Mouse (Mus musculus) neural tube, embryonic 15.5 days (tissue): Measurements from ENCODE around the gene 1700088E04Rik. TPM values are rescaled to one million over a fixed set of nuclear protein-coding genes. Genes with fewer than 3 reads are reported as not detected.
A peak's percentile ranks its signal among the peaks of the same experiment; 100 is the strongest.

Source experiments
- ATAC-seq: fragments of 200-750 bp; cut with Nextera tagmentation; 2 replicates; pipeline ENCODE4 v1.8.0; 2017; ENCODE audit warnings: mild to moderate bottlenecking, moderate TSS enrichment, moderate library complexity; ENCODE audit not compliant: low FRiP score
- H3K27ac ChIP-seq: fragments of 300-500 bp; sonication (generic); replicated peaks from 2 replicates; pipeline ENCODE4 v1.5.1; 2015; ENCODE audit warnings: mild to moderate bottlenecking, inconsistent platforms
- H3K27me3 ChIP-seq: fragments of 300-500 bp; sonication (generic); replicated peaks from 2 replicates; pipeline ENCODE4 v1.6.1; 2015; ENCODE audit warnings: inconsistent platforms
- H3K36me3 ChIP-seq: fragments of 300-500 bp; sonication (generic); 2 replicates; pipeline ENCODE4 v1.6.1; 2015; ENCODE audit warnings: inconsistent platforms
- H3K4me1 ChIP-seq: fragments of 300-500 bp; sonication (generic); 2 replicates; pipeline ENCODE4 v1.6.1; 2015; ENCODE audit warnings: inconsistent platforms
- H3K4me2 ChIP-seq: fragments of 300-500 bp; sonication (generic); 2 replicates; pipeline ENCODE4 v1.6.1; 2015; ENCODE audit warnings: inconsistent platforms, mild to moderate bottlenecking, moderate library complexity
- H3K4me3 ChIP-seq: fragments of 300-500 bp; sonication (generic); replicated peaks from 2 replicates; pipeline ENCODE4 v1.5.1; 2015; ENCODE audit warnings: mild to moderate bottlenecking, inconsistent platforms
- H3K9ac ChIP-seq: fragments of 300-500 bp; sonication (generic); replicated peaks from 2 replicates; pipeline ENCODE4 v1.6.1; 2015; ENCODE audit warnings: mild to moderate bottlenecking, inconsistent platforms
- H3K9me3 ChIP-seq: fragments of 300-500 bp; sonication (generic); replicated peaks from 2 replicates; pipeline ENCODE4 v1.6.1; 2016; ENCODE audit warnings: inconsistent platforms
- WGBS: fragments of 180-500 bp; shearing (Covaris S2); methylation state at CpG from one replicate; pipeline ENCODE4 v1.1.7; 2015; ENCODE audit warnings: mixed read lengths; 5-methylcytosine and 5-hydroxymethylcytosine counted together
- polyA plus RNA-seq: library from polyadenylated mRNA; unstranded; fragments of >200 nt; fragmentation: Nextera tagmentation; extraction: Ambion mirVana; gene quantifications from 2 replicates; pipeline ENCODE4 v1.2.1, GENCODE M21; 2015

Gene 1700088E04Rik
- polyA plus RNA-seq, result 11.3 and 12.6 TPM in 2 replicates

GRCm38 (mm10) chr15:79140866-79141565 is at the start of gene 1700088E04Rik, which contains the start of gene Polr2f:
Gene 1700088E04Rik (minus strand): TSS chr15:79141253.
Gene Polr2f (plus strand): TSS chr15:79141009.
- peak; percentile 91 for ATAC-seq
- WGBS, result under 1% methylated on average over 57 of the region's 57 CpGs
- H3K4me3 ChIP-seq, result peak within 1 kb of the TSS; percentile 77
- peak within 1 kb of the TSS; percentile 38 for H3K27ac ChIP-seq
- H3K4me2 ChIP-seq, result peak within 1 kb of the TSS; percentile 96
- peak within 1 kb of the TSS; percentile 75 for H3K9ac ChIP-seq
- H3K4me1 ChIP-seq, result peaks cover 32% of the 10 kb centered on the region
- H3K9me3 ChIP-seq, result no peaks in the 10 kb centered on the region
- H3K27me3 ChIP-seq, result no peaks in the 10 kb centered on the region
- H3K36me3 ChIP-seq, result peaks cover 14% of the 10 kb centered on the region

GRCm38 (mm10) chr15:79187819-79188218 is 46.8 kb upstream of the 1700088E04Rik start:
- H3K27me3 ChIP-seq, result no peaks in the 10 kb centered on the region
- no peak for ATAC-seq
- H3K36me3 ChIP-seq, result no peaks in the 10 kb centered on the region
- no peak overlapping the region for H3K4me2 ChIP-seq
- no peak overlapping the region for H3K9ac ChIP-seq
- H3K4me1 ChIP-seq, result peaks cover 7% of the 10 kb centered on the region
- 95% methylated on average over 8 of the region's 8 CpGs for WGBS
- no peaks in the 10 kb centered on the region for H3K9me3 ChIP-seq
- no peak overlapping the region for H3K4me3 ChIP-seq
- no peak overlapping the region for H3K27ac ChIP-seq

- Histone ChIP-seq H3K4me2 (no peak overlapping the region), H3K4me1 (no peaks in the 10 kb centered on the region), H3K36me3 (no peaks in the 10 kb centered on the region), H3K4me3 (no peak overlapping the region), H3K9ac (no peak overlapping the region), H3K9me3 (no peaks in the 10 kb centered on the region), H3K27ac (no peak overlapping the region), H3K27me3 (no peaks in the 10 kb centered on the region)
- ATAC-seq, result no peak
- 80% methylated on average over 10 of the region's 10 CpGs for WGBS
Measured at GRCm38 (mm10) chr15:79185213-79185612, 44.2 kb upstream of the 1700088E04Rik start.

- Histone ChIP-seq H3K4me3 (no peak overlapping the region), H3K4me1 (peaks cover 3% of the 10 kb centered on the region; the same call in 1 of the 2 replicates)
- WGBS, result 48% methylated on average over 6 of the region's 6 CpGs
Measured at GRCm38 (mm10) chr15:79176905-79177304, 35.9 kb upstream of the 1700088E04Rik start.

GRCm38 (mm10) chr15:79166712-79167111 is 25.7 kb upstream of the 1700088E04Rik start:
- Histone ChIP-seq H3K27ac (no peak overlapping the region), H3K9me3 (no peaks in the 10 kb centered on the region), H3K4me2 (peak overlapping the region; percentile 11; the same call in 1 of the 2 replicates), H3K9ac (no peak overlapping the region), H3K27me3 (peaks cover 37% of the 10 kb centered on the region), H3K36me3 (no peaks in the 10 kb centered on the region), H3K4me3 (no peak overlapping the region), H3K4me1 (peaks cover 15% of the 10 kb centered on the region; the same call in 1 of the 2 replicates)
- no peak for ATAC-seq
- WGBS, result 41% methylated on average over 8 of the region's 8 CpGs

More at GRCm38 (mm10) chr15:79176905-79177304, 35.9 kb upstream of the 1700088E04Rik start:
- Histone ChIP-seq H3K36me3 (no peaks in the 10 kb centered on the region), H3K27ac (no peak overlapping the region), H3K9ac (no peak overlapping the region), H3K4me2 (no peak overlapping the region), H3K27me3 (no peaks in the 10 kb centered on the region), H3K9me3 (no peaks in the 10 kb centered on the region)
- ATAC-seq, result no peak

GRCm38 (mm10) chr15:79165140-79165539 is 24.1 kb upstream of the 1700088E04Rik start, which contains the start of gene Sox10:
Gene Sox10 (minus strand): TSS chr15:79165240.
- ATAC-seq, result no peak
- Histone ChIP-seq H3K27ac (peak within 1 kb of the TSS; percentile 61; the same call in 1 of the 2 replicates), H3K9me3 (no peaks in the 10 kb centered on the region), H3K9ac (peak within 1 kb of the TSS; percentile 21; the same call in 1 of the 2 replicates), H3K4me2 (peak within 1 kb of the TSS; percentile 11; the same call in 1 of the 2 replicates), H3K4me1 (peaks cover 15% of the 10 kb centered on the region; the same call in 1 of the 2 replicates), H3K36me3 (no peaks in the 10 kb centered on the region), H3K4me3 (peak within 1 kb of the TSS; percentile 26), H3K27me3 (peaks cover 39% of the 10 kb centered on the region)
- 54% methylated on average over 5 of the region's 5 CpGs for WGBS

GRCm38 (mm10) chr15:79164251-79164650 is 23.2 kb upstream of the 1700088E04Rik start:
- no peak overlapping the region for H3K27ac ChIP-seq
- H3K9ac ChIP-seq, result peak overlapping the region; percentile 21; the same call in 1 of the 2 replicates
- peaks cover 15% of the 10 kb centered on the region; the same call in 1 of the 2 replicates for H3K4me1 ChIP-seq
- 6% methylated on average over 15 of the region's 15 CpGs for WGBS
- no peaks in the 10 kb centered on the region for H3K36me3 ChIP-seq
- H3K4me3 ChIP-seq, result peak overlapping the region; percentile 26
- H3K9me3 ChIP-seq, result no peaks in the 10 kb centered on the region
- no peak for ATAC-seq
- peaks cover 40% of the 10 kb centered on the region for H3K27me3 ChIP-seq
- no peak overlapping the region for H3K4me2 ChIP-seq

GRCm38 (mm10) chr15:79162822-79163221 is 21.8 kb upstream of the 1700088E04Rik start:
- no peaks in the 10 kb centered on the region for H3K36me3 ChIP-seq
- H3K4me1 ChIP-seq, result peaks cover 15% of the 10 kb centered on the region; the same call in 1 of the 2 replicates
- no peak for ATAC-seq
- H3K27me3 ChIP-seq, result peaks cover 42% of the 10 kb centered on the region
- H3K9ac ChIP-seq, result no peak overlapping the region
- 44% methylated on average over 14 of the region's 14 CpGs for WGBS
- no peaks in the 10 kb centered on the region for H3K9me3 ChIP-seq
- H3K4me2 ChIP-seq, result peak overlapping the region; percentile 17; the same call in 1 of the 2 replicates
- H3K27ac ChIP-seq, result no peak overlapping the region
- peak overlapping the region; percentile 26 for H3K4me3 ChIP-seq

GRCm38 (mm10) chr15:79162301-79162700 is 21.2 kb upstream of the 1700088E04Rik start:
- H3K27ac ChIP-seq, result no peak overlapping the region
- H3K27me3 ChIP-seq, result peaks cover 42% of the 10 kb centered on the region
- peak overlapping the region; percentile 26 for H3K4me3 ChIP-seq
- no peaks in the 10 kb centered on the region for H3K36me3 ChIP-seq
- H3K9me3 ChIP-seq, result no peaks in the 10 kb centered on the region
- H3K4me2 ChIP-seq, result peak overlapping the region; percentile 15; the same call in 1 of the 2 replicates
- H3K4me1 ChIP-seq, result peaks cover 15% of the 10 kb centered on the region; the same call in 1 of the 2 replicates
- no peak overlapping the region for H3K9ac ChIP-seq
- WGBS, result 76% methylated on average over 7 of the region's 7 CpGs
- ATAC-seq, result no peak

GRCm38 (mm10) chr15:79155572-79155971 is 14.5 kb upstream of the 1700088E04Rik start:
- Histone ChIP-seq H3K27me3 (0 out of 2 replicates have a peak, but pooled peaks cover 5% of the 10 kb centered on the region), H3K9ac (no peak overlapping the region), H3K27ac (no peak overlapping the region), H3K9me3 (no peaks in the 10 kb centered on the region), H3K36me3 (peaks cover 11% of the 10 kb centered on the region), H3K4me1 (peaks cover 18% of the 10 kb centered on the region; the same call in 1 of the 2 replicates), H3K4me2 (no peak overlapping the region), H3K4me3 (no peak overlapping the region)
- ATAC-seq, result no peak
- WGBS, result 17% methylated on average over 3 of the region's 3 CpGs

GRCm38 (mm10) chr15:79152709-79153108 is 11.7 kb upstream of the 1700088E04Rik start:
- Histone ChIP-seq H3K27ac (peak overlapping the region; percentile 77), H3K9ac (no peak overlapping the region), H3K4me3 (no peak overlapping the region), H3K9me3 (no peaks in the 10 kb centered on the region), H3K4me1 (peaks cover 18% of the 10 kb centered on the region; the same call in 1 of the 2 replicates), H3K4me2 (no peak overlapping the region), H3K36me3 (peaks cover 28% of the 10 kb centered on the region), H3K27me3 (no peaks in the 10 kb centered on the region)
- no peak for ATAC-seq
- WGBS, result 28% methylated on average over 6 of the region's 6 CpGs
